Mouse (Mus musculus) adrenal gland, adult (tissue): ENCODE measurements at regions not wholly inside any gene's neighbourhood (a gene's known extent, or its start where the extent isn't known, plus 50 kb on each side); places are given as distances from the start of the nearest gene placed in this dataset.

ENCODE experiments used
- DNase-seq, 2 experiments: peaks; one replicate each; pipeline ENCODE4 v3.0.0; 2022 to 2023; ENCODE audit warnings: low spot score in 1 of 2; ENCODE audit not compliant: inconsistent age in 2 of 2

GRCm38 (mm10) chr5:44872243-44872642 lies 72.8 kb upstream of the Ldb2 start:
- DNase-seq = no peak

GRCm38 (mm10) chr5:44863887-44864286 lies 64.4 kb upstream of the Ldb2 start:
- no peak for DNase-seq

GRCm38 (mm10) chr5:44863349-44863748 lies 63.9 kb upstream of the Ldb2 start:
- DNase-seq = no peak

GRCm38 (mm10) chr5:44854189-44854588 lies 54.7 kb upstream of the Ldb2 start:
- DNase-seq = no peak
